ENCODE assay signal across 12 mouse cellular contexts in genomic region chr4:28548231-28548836, GRCm38 (mm10).
A peak's percentile ranks its signal among the peaks of the same experiment; 100 is the strongest.
DNase-seq lines count a peak whose midpoint lies in the region; ATAC-seq lines count a peak whose summit lies in the region.
"Had no signal": no experiment of that assay in that cellular context is flagged by ENCODE, and none has a peak within 500 bp of the region (broad histone marks: within the 10 kb centered on the region; RNA-seq: fewer than 3 reads in every experiment).

No protein-coding gene starts in this region.

- no peak overlapping the region for H3K9ac ChIP-seq in neural tube, embryonic 15.5 days (replicated peaks)
- no peak overlapping the region for H3K9ac ChIP-seq in kidney, embryonic 14.5 days (ENCODE audit: low read depth, low read length)
- no peak overlapping the region for H3K9ac ChIP-seq in intestine, embryonic 16.5 days (ENCODE audit: low read depth, low read length)
- H3K9ac ChIP-seq: hindbrain, embryonic 15.5 days; liver, embryonic 15.5 days had no signal

- H3K4me1 ChIP-seq in neural tube, embryonic 15.5 days = no peaks in the 10 kb centered on the region
- H3K4me1 ChIP-seq in kidney, embryonic 14.5 days (ENCODE audit: control insufficient read depth, insufficient read depth, low read length) = no peaks in the 10 kb centered on the region
- H3K4me1 ChIP-seq in intestine, embryonic 16.5 days (ENCODE audit: control insufficient read depth, insufficient read depth, low read length) = no peaks in the 10 kb centered on the region
- H3K4me1 ChIP-seq: hindbrain, embryonic 15.5 days; liver, embryonic 15.5 days had no signal

- H3K9me3 ChIP-seq in neural tube, embryonic 15.5 days (replicated peaks) = no peaks in the 10 kb centered on the region
- no peaks in the 10 kb centered on the region for H3K9me3 ChIP-seq in kidney, embryonic 14.5 days (ENCODE audit: control insufficient read depth, low read length)
- no peaks in the 10 kb centered on the region for H3K9me3 ChIP-seq in intestine, embryonic 16.5 days (ENCODE audit: control insufficient read depth, low read length)
- H3K9me3 ChIP-seq: hindbrain, embryonic 15.5 days; liver, embryonic 15.5 days had no signal

- H3K4me3 ChIP-seq in neural tube, embryonic 15.5 days (replicated peaks) = no peak overlapping the region
- H3K4me3 ChIP-seq in kidney, embryonic 14.5 days (ENCODE audit: low read length) = no peak overlapping the region
- H3K4me3 ChIP-seq in intestine, embryonic 16.5 days (ENCODE audit: low read length) = no peak overlapping the region
- H3K4me3 ChIP-seq: hindbrain, embryonic 15.5 days; liver, embryonic 15.5 days had no signal

- no peaks in the 10 kb centered on the region for H3K36me3 ChIP-seq in neural tube, embryonic 15.5 days
- H3K36me3 ChIP-seq in kidney, embryonic 14.5 days (ENCODE audit: control insufficient read depth, insufficient read depth, low read length) = no peaks in the 10 kb centered on the region
- H3K36me3 ChIP-seq in intestine, embryonic 16.5 days (ENCODE audit: control insufficient read depth, insufficient read depth, low read length) = no peaks in the 10 kb centered on the region
- H3K36me3 ChIP-seq: hindbrain, embryonic 15.5 days; liver, embryonic 15.5 days had no signal

- no peak for ATAC-seq in neural tube, embryonic 15.5 days (ENCODE audit: low FRiP score)
- ATAC-seq in kidney, embryonic 14.5 days (ENCODE audit: low FRiP score, low TSS enrichment) = peak; percentile 99
- no peak for ATAC-seq in intestine, embryonic 16.5 days

- H3K27ac ChIP-seq in neural tube, embryonic 15.5 days (replicated peaks) = no peak overlapping the region
- peak overlapping the region; percentile 47; the same call in 1 of the 2 replicates for H3K27ac ChIP-seq in kidney, embryonic 14.5 days (ENCODE audit: low read depth, low read length)
- H3K27ac ChIP-seq in intestine, embryonic 16.5 days (ENCODE audit: low read length) = no peak overlapping the region
- H3K27ac ChIP-seq: hindbrain, embryonic 15.5 days; liver, embryonic 15.5 days had no signal

- WGBS in neural tube, embryonic 15.5 days = 35% methylated on average over 6 of the region's 6 CpGs
- WGBS in kidney, embryonic 14.5 days = 9% methylated on average over 6 of the region's 6 CpGs
- 36% methylated on average over 6 of the region's 6 CpGs for WGBS in intestine, embryonic 16.5 days

- peak; percentile 5 for DNase-seq in adrenal gland, postnatal 14 days
- no peak for DNase-seq in adrenal gland, adult 8-10 months
- DNase-seq in neural tube, embryonic 10.5 days (ENCODE audit: extremely low spot score, low spot score) = peak; percentile 32
- no peak for DNase-seq in urinary bladder, postnatal 25 days (ENCODE audit: low spot score)
- no peak for DNase-seq in thymus, postnatal 25 days
- DNase-seq: cerebellum, postnatal 36 days; thymus, postnatal 4 days had no signal

- H3K4me2 ChIP-seq in neural tube, embryonic 15.5 days = no peak overlapping the region
- no peak overlapping the region for H3K4me2 ChIP-seq in kidney, embryonic 14.5 days (replicated peaks; ENCODE audit: low read depth, low read length)
- no peak overlapping the region for H3K4me2 ChIP-seq in intestine, embryonic 16.5 days (ENCODE audit: low read depth, low read length)
- H3K4me2 ChIP-seq: hindbrain, embryonic 15.5 days; liver, embryonic 15.5 days had no signal

- H3K27me3 ChIP-seq in neural tube, embryonic 15.5 days (replicated peaks) = no peaks in the 10 kb centered on the region
- H3K27me3 ChIP-seq in kidney, embryonic 14.5 days (ENCODE audit: control insufficient read depth, insufficient read depth, low read length) = no peaks in the 10 kb centered on the region
- H3K27me3 ChIP-seq in intestine, embryonic 16.5 days (replicated peaks; ENCODE audit: control insufficient read depth, insufficient read depth, low read length) = no peaks in the 10 kb centered on the region
- H3K27me3 ChIP-seq: hindbrain, embryonic 15.5 days; liver, embryonic 15.5 days had no signal

Comparison
In these comparisons a context has a peak if more than half of its experiments do, and no peak if none do; other contexts are left out.
1. DNase-seq: peak in adrenal gland, postnatal 14 days (single experiment) and neural tube, embryonic 10.5 days (single experiment); none in adrenal gland, adult 8-10 months (single experiment), urinary bladder, postnatal 25 days (single experiment) and thymus, postnatal 25 days (single experiment).